Mouse (Mus musculus) kidney, adult 2 months (tissue): ENCODE measurements around the gene Kdm1a.

Experiments used
- CTCF ChIP-seq: fragments of 200-500 bp; conservative IDR thresholded peaks from 2 replicates; pipeline ENCODE4 v1.5.1; 2011; ENCODE audit warnings: low read depth, mild to moderate bottlenecking, control low read depth, low read length, moderate library complexity, mixed read lengths; ENCODE audit not compliant: insufficient read depth, insufficient read length
- POLR2A ChIP-seq: fragments of 200-500 bp; IDR thresholded peaks from one replicate; pipeline ENCODE4 v1.6.1; 2011; ENCODE audit warnings: low read depth, low read length, control low read depth

- TF ChIP-seq CTCF: no peak
- TF ChIP-seq POLR2A: no peak
These were observed 24.1 kb upstream of the Kdm1a start for GRCm38 (mm10) chr4:136626590-136626989.
